Mouse (Mus musculus) monocyte, adult 5-6 weeks (primary cell): ENCODE results near the gene Zfp958. TPM values are rescaled to one million over a fixed set of nuclear protein-coding genes. Genes with fewer than 3 reads are reported as not detected.

Source experiments
- ATAC-seq: fragments of 153-309, 156-312 bp; replicated peaks from 2 replicates; pipeline ENCODE4 v1.8.0; 2017; ENCODE audit warnings: mild to moderate bottlenecking; ENCODE audit not compliant: low TSS enrichment, insufficient number of reproducible peaks, severe bottlenecking, poor library complexity, low FRiP score
- total RNA-seq: library from RNA; stranded (forward); fragments of 200-1000, 200-491, 200-594 nt; gene quantifications from 3 replicates; pipeline ENCODE4 v1.2.3, GENCODE M21; 2017

Zfp958 gene
- total RNA-seq, 1 experiment from 2014 or later = 20.1 TPM

GRCm38 (mm10) chr8:4678908-4679545 lies 66.1 kb downstream of the Zfp958 start:
- ATAC-seq = no peak

- no peak for ATAC-seq
These were observed 66.8 kb downstream of the Zfp958 start for GRCm38 (mm10) chr8:4679796-4680195.

Other genes with a start within 250 kb of the Zfp958 start
- 7.1 to 13.9 TPM (median 10.2 TPM) in 3 replicates for gene Cers4, start 120.1 kb upstream of the Zfp958 start, total RNA-seq
- 0.19 to 1.6 TPM in 2 of 3 replicates, not detected in the other for gene Shcbp1, start 166.4 kb downstream of the Zfp958 start, total RNA-seq